Mouse (Mus musculus): ENCODE measurements around the gene Kcnab2. TPM values are rescaled to one million over a fixed set of nuclear protein-coding genes. Genes with fewer than 3 reads are reported as not detected.
A peak's percentile ranks its signal among the peaks of the same experiment; 100 is the strongest.

Gene Kcnab2
- 100 to 1,000 TPM; 396 to 420 (median 413) TPM for total RNA-seq (2022)

DNA sequence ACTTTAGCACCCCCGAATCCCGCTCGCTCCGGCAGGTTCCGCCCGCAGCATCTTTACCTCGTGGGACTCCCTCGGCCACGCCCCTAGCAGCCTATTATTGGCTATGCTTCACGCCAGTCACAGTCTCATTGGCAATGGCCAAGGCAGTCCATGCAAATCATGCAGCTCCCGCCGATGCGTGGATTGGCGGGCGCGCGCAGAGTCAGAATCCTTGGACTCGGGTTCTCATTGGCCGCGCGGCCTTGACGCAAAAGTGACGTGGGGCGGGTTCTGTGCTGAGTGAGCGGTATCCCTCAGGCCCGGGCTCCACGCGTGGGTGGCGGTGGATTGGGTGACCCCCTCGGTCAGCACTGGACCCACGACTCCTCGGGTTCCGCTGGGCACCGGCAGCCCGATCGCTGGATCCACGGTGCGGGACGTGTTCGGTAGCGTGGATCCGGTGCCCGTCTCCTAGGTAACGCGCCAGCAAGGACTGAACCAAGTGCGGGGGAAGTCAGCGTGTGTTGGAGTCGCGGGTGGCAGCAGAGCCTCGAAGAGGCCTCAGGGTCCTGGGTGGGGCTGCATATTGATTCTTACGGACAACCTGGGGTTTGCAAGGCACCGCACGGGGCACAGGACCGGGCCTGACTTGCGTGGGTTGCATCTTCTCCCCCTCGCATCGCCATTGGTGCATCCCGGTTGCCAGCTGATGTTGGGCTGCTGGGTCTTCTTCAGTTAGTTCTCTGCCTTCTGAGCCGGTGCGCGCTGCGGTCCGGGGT is at the start of gene Kcnab2:
Gene Kcnab2 (minus strand): TSS at position 406 of the 758 bp plus-strand sequence.
- DNase-seq (ENCODE audit: low spot score in 2 of 2): peak; percentile 100

DNA sequence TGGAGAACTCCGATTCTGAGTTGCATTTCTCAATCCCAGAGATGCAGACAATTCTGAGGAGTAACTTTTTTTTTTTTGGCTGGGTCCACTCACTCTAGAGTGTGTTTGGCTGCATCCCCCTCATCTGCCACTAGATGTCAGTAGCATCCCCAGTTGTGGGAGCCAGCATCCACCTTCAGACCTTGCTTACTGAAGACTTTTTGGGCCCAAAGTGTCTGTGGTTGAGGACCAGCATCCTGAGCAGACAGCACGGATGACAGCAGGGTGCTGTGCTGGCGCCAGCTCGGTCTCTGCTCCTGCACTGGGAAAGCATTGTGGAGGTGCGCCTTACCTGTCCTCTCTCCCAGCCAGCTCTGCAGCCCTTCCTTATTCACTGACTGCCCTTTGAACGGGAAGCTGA is 42.4 kb upstream of the Kcnab2 start:
- DNase-seq (ENCODE audit: low spot score in 2 of 2): peak; percentile 37 to 52

DNA sequence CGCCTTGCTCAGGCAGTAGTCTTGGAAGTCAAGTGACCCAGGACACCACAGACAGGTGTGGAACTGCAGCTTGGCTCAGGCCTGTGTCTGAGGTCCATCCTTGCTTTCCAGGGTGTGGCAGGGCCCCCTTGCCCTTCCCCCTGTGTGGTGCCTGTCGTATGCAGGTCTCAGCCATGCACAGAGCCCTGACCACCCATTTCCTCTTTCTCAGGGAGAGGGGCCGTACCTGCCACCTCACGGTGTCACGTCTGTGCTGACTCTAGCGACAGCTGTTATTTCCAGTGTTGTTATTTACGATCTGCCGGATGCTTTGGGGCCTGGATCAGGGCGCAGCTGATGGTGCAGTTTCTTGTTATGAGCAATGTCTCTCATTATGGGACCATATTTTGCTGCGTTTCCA is 41.4 kb upstream of the Kcnab2 start:
- DNase-seq (ENCODE audit: low spot score in 2 of 2): no peak

DNA sequence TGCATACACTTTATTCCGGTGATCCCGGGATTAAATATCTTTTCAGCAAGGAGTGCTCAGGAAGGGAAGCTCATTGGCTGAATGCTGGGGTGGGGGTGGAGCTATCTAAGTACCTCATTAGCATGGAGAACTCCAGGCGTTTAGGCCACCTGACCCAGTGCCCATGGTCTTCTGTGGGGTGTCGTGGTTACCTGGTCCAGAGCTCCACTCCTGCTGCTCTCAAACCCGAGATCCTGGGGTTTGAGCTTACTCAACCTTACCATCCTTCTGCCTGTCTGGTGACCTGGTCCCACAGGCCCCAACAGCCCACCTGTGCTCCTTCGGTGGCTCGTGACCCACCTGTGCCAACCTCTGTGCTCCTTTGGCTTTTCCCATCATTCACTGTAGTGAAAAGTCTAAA is 37.2 kb upstream of the Kcnab2 start:
- no peak for DNase-seq (ENCODE audit: low spot score in 2 of 2)

DNA sequence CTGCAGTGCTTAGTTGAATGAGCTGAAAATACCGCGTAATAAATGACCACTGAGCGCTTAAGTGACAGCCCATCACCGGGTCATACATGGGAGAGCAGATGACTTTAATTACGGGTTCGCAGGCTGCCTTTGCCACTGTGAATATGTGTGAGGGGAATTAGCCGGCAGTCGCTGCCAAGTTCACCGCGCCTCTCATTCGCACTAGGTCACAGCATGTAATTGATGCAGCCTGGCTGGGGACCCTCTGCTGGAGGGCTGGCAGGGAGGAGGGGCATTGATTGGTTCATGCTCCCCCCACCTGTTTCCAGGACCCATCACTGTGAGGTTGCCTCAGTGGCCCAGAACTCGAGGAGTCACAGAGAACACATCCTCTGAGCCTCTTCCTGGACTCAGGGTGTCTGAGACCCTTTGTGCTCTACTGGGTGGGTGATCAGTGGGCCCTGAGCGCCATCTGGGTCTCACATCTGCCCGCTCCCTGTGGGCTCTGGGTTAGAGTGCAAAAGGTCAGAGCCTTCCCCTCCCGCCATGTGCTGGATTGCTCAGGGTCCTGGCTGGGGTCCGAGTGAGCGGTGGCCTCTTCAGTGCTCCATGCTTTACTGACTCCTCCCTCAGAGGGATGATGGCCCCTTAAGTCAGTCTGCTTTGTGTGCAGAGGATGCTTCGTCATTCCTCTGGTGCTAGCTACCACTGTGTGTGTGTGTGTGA is 34.7 kb upstream of the Kcnab2 start:
- no peak for DNase-seq (ENCODE audit: low spot score in 2 of 2)

DNA sequence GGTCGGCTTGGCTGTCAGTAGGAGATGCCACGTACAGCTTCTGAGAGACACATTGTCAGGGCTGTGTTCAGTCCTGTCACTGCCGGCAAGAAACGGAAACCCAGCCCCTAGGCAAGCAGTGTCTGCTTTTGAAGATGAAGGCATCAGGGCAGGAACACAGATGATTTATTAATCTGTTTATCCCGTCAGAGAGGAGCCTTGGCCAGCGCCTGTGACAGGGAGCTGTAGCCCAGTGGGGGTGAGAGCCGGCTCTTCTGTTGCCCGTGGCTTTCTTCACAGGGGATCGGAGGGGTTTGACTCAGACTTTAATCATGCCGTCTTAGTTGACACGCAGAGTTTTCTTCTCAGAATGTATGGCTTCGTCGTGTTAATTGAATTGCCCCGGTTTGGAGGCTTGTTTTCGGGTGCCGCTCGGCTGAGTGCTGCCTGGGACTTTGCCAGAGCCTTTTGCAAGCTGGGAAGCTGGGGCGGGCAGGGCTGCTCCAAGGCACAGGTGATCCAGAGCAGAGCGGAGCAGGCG is 16.7 kb upstream of the Kcnab2 start:
- DNase-seq (ENCODE audit: low spot score in 2 of 2): no peak

DNA sequence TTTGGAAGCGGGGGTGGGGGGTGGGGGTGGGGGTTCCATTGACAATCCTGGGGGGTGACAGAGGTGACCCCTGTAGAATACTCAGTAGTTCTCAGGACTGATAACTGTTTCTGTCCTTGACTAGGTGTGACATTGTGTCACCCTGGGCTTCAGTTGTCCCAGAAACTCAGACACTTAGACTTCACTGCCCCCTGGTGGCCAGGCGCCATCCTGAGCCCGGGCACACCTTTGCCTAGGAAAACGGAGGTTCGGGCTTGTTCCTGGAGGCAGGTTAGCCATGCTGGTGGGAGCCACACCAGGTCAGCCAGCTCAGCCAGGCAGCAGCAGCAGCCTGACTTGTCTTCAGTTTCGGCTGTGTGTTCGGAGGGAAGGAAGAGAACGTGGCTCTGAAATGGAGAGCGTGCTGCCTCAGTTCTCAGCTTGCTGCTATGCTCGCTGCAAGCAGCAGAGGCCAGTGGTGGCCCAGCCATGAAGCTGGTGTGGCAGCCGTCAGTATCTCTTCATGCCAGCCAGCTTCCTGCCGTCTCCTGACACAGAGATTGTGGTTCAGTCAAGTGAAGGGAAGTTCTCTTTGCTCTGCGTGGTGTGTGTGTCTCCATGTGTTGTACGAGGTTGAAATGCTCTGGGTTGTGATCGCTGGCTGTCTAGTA is 13.7 kb upstream of the Kcnab2 start:
- peak in 1 of 2 experiments; percentile 77 for DNase-seq (ENCODE audit: low spot score in 2 of 2)

DNA sequence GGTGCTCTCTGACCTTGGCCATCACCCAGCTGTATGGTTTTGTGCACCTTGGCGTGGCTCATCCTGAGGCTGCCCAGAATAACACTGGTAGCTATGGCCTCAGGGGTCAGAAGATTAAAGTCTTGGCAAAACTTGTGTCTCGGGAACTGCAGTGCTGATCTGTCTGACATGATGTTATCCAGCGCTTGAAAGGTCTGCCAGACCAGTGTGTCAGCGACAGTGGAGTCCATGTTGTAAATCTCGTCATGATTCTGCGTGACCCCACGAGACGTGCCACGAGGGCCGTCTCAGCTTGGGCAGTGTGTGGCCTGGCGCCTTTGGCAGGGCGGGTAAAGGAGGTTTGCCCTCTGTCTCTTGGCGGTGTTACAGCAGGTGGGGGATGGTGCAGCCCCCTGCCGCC is 12.6 kb upstream of the Kcnab2 start:
- DNase-seq (ENCODE audit: low spot score in 2 of 2): no peak

DNA sequence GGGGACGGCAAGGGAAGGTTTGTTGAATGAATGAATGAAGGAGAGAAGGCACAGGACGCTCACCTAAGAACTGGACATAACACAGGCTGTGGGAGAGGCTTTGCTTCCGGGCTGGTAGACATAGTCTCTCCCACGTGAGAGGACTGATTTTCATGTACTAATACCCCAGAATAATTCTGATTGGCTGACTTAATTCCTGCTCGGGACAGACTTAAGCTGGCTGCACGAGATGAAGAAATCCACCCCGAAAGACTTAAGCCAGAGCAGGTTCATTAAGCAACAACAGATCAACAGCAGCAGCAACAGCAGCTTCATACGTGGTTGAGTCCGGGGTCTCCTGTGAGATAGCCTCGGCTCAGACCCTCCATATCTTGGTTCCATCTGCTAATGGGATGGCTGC is 10.4 kb upstream of the Kcnab2 start:
- DNase-seq (ENCODE audit: low spot score in 2 of 2): no peak

DNA sequence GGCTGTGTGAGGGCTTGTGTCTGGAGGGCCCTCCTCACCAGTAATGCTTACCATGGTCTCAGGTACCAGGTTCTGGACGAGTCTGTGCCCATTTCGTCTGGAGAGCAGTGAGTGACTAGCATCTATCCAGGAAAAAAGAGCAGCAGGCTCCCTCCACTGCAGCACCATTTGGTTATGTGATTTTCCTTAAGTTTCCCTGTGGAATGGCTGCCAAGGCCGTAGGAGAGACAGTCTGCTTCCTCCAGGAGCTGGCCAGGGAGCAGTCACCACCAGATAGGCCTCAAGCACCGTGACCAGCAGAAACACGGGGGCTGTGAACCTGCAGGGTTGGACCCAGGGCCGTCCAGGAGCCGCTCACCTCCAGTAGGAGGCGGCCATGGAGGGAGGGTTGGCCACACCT is 2.8 kb upstream of the Kcnab2 start:
- no peak for DNase-seq (ENCODE audit: low spot score in 2 of 2)

DNA sequence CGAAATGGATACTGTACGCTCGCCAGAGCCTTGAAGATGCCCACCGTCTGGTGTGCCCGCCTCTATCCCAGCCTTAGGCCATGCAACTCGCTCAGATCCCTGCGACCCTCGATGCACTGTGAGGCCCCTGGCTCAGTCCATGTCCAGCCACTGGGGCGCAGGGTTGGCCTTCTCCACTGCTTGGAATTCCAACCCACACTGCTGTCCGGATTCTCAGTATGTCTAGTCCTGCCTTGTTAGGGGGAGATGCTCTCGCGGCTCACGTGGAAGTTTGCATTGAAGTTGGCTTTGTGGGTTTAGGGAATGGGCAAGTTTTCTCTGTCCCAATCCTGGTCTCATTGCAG is 525 bp upstream of the Kcnab2 start:
- DNase-seq (ENCODE audit: low spot score in 2 of 2): no peak

DNA sequence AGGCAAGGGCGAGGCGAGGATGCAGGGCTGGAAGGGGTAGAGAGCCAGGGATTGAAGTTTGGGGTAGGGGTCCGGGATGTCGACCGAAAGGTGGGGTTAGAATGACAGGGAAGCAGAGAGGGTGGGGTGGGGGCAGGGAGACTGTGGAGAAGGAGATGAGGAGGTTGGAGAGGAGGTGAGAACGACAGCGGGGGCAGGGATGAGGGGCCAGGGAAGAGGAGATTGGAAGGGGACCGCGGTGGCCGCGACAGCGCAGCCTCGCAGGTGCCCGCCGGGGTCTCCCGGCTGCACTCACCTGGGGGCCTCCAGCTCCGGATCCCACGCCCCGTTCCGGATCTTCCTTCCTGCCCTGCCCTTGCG is 585 bp downstream of the Kcnab2 start:
- no peak for DNase-seq (ENCODE audit: low spot score in 2 of 2)

DNA sequence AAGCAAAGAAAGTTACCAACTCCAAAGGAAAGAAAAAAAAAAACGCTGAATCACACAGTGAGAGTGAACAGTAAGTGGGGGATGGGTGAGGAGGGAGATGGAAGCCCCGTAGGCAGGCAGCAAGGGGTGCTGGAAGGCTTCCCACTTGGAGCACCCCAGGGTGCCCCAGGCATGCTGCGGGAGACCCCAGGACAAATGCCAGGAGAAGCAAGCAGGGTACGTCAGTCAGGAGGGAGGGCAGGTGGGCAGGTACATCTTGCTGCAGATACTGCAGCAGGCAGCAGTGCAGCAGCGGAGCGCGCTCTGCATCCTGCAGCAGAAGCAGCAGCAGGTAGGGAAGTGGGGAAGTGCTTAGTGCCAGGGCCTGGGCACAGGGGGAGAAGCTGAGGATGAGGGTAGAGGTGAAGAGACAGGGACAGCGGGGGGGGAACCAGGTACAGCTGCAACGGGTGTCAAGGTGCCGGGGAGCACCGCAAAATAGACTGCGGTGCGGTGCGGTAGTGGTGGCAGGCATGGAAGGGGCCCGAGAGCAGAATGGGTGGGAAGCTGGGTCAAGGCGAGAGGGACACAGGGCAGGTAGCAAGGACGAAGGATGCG is 1.1 kb downstream of the Kcnab2 start, which contains the start of gene Nphp4:
Gene Nphp4 (plus strand): TSS at position 280 of the 597 bp plus-strand sequence.
- DNase-seq (ENCODE audit: low spot score in 2 of 2): peak in 1 of 2 experiments; percentile 49

DNA sequence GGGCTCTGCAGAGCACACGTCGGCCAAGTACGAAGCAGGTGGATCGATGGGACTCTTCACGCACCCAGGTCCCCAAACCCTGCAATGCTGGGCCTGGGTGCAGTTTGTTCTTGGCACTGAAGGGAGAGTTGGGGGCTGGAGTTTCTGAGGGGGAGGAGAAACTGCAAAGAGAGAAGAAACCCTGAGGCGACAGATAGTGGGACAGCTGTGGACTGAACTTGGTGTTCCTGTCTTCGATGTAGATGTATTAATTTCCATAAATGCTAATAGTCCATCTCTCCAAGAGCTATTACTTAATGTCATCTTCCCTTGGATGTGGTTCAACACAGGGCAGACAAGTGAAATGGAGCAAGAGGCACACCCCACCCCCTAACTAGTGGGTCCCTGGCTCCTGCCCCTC is 1.7 kb downstream of the Kcnab2 start:
- no peak for DNase-seq (ENCODE audit: low spot score in 2 of 2)

DNA sequence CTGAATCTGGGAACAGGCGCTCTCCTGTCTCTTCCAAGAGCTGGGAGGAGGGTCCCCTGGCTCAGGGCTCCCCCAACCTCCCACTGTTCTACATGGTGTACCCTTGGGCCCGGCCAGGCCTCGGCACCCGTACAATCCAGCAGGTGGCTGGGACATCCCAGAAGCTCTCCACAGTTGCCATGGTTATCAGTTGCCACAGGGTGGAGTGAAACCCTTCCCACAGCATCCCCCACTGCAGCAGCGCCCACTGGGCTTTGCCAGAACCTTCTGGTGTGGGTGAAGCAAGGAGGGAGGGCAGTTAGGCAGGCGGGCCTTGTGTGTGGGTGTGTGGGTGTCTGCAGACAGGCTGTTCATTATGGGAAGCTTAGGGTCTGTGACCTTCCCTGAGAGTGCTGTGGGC is 9.7 kb downstream of the Kcnab2 start:
- DNase-seq (ENCODE audit: low spot score in 2 of 2): no peak

DNA sequence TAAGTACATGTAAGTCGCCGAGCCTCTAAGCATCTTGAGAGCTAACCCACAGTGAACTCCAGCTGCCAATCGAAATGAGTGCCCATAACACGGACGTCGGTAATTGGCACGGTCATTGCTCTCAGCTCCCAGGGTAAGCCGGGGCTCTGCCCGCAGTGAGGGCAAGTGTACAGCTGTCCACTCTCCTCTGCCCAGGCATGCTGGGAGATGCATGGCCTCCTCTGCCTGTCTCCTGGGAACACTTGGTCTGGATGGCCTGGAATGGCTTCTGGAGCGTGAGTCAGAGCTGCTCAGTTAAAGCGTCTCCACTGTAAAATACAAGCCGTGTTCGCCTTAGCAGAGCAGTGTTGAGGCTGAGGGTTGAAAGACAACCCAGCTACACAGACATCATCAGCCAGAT is 11.1 kb downstream of the Kcnab2 start:
- no peak for DNase-seq (ENCODE audit: low spot score in 2 of 2)

DNA sequence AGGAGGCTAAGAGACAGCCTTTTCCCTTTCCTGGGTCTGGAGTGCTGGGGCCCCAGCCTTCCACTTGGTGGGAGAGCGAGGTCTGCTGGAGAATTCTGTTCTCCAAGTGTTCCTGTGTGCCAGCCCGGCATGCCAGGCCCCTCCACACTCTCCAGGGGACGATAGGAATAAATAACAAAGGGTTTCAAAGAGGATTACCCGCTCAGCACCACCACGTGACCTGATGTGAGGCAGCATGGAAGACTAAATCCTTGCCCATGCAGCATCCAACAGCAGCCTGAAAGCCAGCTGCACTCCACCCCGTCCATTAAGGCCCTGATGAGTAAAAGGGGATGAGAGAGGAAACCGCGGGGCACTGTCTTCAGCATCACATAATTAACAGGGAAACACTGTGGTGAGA is 12.6 kb downstream of the Kcnab2 start:
- no peak for DNase-seq (ENCODE audit: low spot score in 2 of 2)

DNA sequence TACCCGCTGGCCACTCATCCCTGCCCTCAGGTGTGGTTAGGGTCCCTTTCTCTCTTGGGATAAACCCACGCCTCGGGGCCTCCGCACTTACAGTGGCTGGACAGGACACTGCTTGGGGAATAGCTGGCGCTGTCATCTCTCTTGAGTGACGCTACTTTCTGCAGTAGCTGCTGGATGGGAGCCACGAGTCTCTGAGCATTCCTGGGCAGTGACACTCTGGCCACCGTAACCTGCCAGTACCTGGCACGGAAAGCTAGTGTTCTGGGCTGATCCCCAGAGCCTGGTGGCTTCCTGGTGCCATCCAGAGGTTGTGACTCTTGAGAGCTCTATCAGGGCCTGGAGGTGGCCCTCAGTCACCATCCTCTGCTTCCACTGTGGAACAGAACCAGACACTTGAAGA is 14.5 kb downstream of the Kcnab2 start:
- no peak for DNase-seq (ENCODE audit: low spot score in 2 of 2)

DNA sequence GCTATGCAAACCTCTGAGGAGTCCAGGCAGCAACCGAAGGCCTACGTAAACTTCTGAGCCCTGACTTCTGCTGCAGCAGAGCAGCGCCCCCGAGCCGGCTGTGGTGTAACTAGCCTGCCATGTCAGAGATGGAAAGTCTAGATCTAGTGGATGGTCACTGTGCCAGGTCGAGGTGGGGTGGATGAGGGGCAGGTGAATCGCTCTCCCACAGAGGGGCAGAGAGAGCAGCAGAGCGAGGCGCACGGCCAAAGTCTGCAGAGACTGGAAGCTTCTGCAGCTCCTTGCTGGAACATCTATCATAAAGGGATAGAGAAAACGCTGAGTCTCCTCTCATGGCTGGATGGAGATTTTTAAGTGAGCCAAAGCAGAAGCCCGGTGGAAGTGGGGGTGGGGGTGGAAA is 15.2 kb downstream of the Kcnab2 start:
- DNase-seq (ENCODE audit: low spot score in 2 of 2): no peak

DNA sequence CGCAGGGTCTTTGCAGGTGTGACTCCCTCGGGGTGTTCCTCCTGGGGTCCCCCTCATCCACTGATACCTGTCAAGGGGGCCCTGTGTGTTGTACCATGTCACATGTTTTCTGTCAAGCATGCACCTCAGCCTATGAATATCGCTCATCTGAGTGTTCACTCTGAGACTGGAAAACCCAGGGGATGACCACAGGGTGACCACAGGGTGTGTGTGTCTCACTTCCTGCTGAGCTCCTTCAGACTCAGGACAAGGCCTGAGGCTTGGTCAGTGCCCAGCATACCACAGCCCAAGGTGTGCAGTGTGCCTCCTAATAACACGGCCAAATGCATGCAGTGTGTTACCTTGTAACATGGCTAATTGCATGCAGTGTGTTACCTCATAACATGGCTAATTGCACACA is 20.0 kb downstream of the Kcnab2 start:
- DNase-seq (ENCODE audit: low spot score in 2 of 2): no peak

DNA sequence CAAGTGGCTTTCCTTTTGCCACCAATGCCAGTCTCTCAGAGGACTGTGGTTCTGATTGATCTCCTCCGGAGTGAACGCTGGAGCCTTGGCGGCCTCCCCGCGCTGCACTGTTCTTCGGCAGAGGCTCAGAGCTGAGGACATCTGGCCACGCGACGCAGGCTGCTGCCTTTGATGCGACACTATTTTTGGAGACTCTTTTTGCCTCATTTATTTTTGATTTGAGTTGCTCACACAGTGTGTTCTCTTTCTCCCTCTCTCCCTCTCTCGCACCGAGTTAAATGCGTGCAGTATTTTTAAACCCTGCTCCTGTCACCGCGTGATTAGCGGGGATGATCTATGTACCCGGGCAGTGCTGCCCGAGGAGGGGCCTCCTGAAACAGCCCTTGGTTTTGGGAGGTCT is 21.1 kb downstream of the Kcnab2 start:
- DNase-seq (ENCODE audit: low spot score in 2 of 2): peak in 1 of 2 experiments; percentile 85

DNA sequence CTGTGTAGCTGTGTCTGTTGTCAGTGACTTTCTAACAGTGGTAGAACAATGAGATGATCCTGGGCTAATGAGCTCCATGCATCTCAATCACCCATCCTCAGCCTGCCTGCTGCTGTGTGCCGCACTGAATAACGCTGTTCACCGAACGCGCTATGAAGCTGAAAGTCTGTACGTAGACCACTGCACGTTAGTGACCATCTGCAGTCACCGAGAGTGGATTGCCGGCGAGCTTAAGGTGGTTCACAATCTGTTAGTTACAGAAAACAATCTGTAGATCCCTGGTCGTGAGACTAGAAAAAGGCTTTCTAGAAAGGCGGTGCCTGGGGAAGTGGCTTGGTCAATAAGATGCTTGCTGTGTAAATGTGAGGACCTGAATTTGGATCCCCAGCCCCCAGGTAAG is 23.5 kb downstream of the Kcnab2 start:
- no peak for DNase-seq (ENCODE audit: low spot score in 2 of 2)
